Mouse (Mus musculus) forebrain, embryonic 15.5 days (tissue): ENCODE data around the gene Trp53inp2. TPM values are rescaled to one million over a fixed set of nuclear protein-coding genes. Genes with fewer than 3 reads are reported as not detected.

Experiments
- ATAC-seq: fragments of 200-750 bp; cut with Nextera tagmentation; replicated peaks from 2 replicates; pipeline ENCODE4 v1.8.0; 2017; ENCODE audit warnings: mild to moderate bottlenecking, moderate TSS enrichment, moderate library complexity
- H3K27ac ChIP-seq: fragments of 300-500 bp; sonication (generic); replicated peaks from 2 replicates; pipeline ENCODE4 v1.5.1; 2015; ENCODE audit warnings: mild to moderate bottlenecking, inconsistent platforms
- H3K27me3 ChIP-seq: fragments of 300-500 bp; sonication (generic); 2 replicates; pipeline ENCODE4 v1.6.1; 2015; ENCODE audit warnings: inconsistent platforms
- H3K36me3 ChIP-seq: fragments of 300-500 bp; sonication (generic); 2 replicates; pipeline ENCODE4 v1.6.1; 2015; ENCODE audit warnings: mild to moderate bottlenecking, inconsistent platforms
- H3K4me1 ChIP-seq: fragments of 300-500 bp; sonication (generic); 2 replicates; pipeline ENCODE4 v1.6.1; 2015; ENCODE audit warnings: inconsistent platforms
- H3K4me2 ChIP-seq: fragments of 300-500 bp; sonication (generic); replicated peaks from 2 replicates; pipeline ENCODE4 v1.6.1; 2015; ENCODE audit warnings: mild to moderate bottlenecking, inconsistent platforms
- H3K4me3 ChIP-seq: fragments of 300-500 bp; sonication (generic); 2 replicates; pipeline ENCODE4 v1.5.1; 2015; ENCODE audit warnings: mild to moderate bottlenecking, inconsistent platforms
- H3K9ac ChIP-seq: fragments of 300-500 bp; sonication (generic); replicated peaks from 2 replicates; pipeline ENCODE4 v1.6.1; 2015; ENCODE audit warnings: mild to moderate bottlenecking, inconsistent platforms
- H3K9me3 ChIP-seq: fragments of 300-500 bp; sonication (generic); 2 replicates; pipeline ENCODE4 v1.6.1; 2016; ENCODE audit warnings: inconsistent platforms
- WGBS: fragments of 180-500 bp; shearing (Covaris S2); methylation state at CpG from one replicate; pipeline ENCODE4 v1.1.7; 2015; ENCODE audit warnings: mixed read lengths; 5-methylcytosine and 5-hydroxymethylcytosine counted together
- polyA plus RNA-seq: library from polyadenylated mRNA; unstranded; fragments of >200 nt; fragmentation: Nextera tagmentation; extraction: Ambion mirVana; gene quantifications from 2 replicates; pipeline ENCODE4 v1.2.1, GENCODE M21; 2015

The Trp53inp2 gene
- polyA plus RNA-seq, 1 experiment from 2014 or later, result 73.2 TPM

- H3K27ac ChIP-seq, result peak overlapping the region; percentile 34; the same call in 1 of the 2 replicates
- no peaks in the 10 kb centered on the region for H3K36me3 ChIP-seq
- ATAC-seq, result no peak
- H3K4me2 ChIP-seq, result no peak overlapping the region
- no peak overlapping the region for H3K9ac ChIP-seq
- H3K27me3 ChIP-seq, result no peaks in the 10 kb centered on the region
- no peaks in the 10 kb centered on the region for H3K9me3 ChIP-seq
- 62% methylated on average over 7 of the region's 7 CpGs for WGBS
- no peaks in the 10 kb centered on the region for H3K4me1 ChIP-seq
- H3K4me3 ChIP-seq, result no peak overlapping the region
Measured at GRCm38 (mm10) chr2:155369333-155369883, 11.5 kb upstream of the Trp53inp2 start.

DNA sequence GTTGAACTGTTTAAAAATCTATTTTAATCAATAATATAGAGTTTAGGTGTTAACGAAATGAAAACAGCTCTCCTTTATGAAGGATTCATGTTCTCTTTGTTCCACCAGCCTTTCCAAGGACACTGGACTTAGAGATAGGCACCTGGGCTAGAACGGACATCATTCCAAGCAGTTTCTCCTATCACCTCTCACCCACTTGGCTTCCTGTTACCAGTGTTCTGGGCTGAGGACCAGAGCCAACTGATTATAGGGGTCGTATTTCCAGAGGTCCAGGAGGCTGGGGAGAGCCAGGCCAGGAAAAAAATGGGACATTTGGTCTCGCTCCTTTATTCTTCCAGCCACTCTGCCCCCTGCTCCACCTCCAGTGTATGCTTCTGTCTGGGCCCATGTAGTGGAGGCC is 8.4 kb upstream of the Trp53inp2 start:
- Histone ChIP-seq H3K4me1 (no peaks in the 10 kb centered on the region), H3K4me3 (no peak overlapping the region), H3K9me3 (no peaks in the 10 kb centered on the region), H3K9ac (no peak overlapping the region), H3K27ac (no peak overlapping the region), H3K4me2 (no peak overlapping the region), H3K27me3 (no peaks in the 10 kb centered on the region), H3K36me3 (no peaks in the 10 kb centered on the region)
- ATAC-seq, result no peak
- 70% methylated on average over 4 of the region's 4 CpGs for WGBS

DNA sequence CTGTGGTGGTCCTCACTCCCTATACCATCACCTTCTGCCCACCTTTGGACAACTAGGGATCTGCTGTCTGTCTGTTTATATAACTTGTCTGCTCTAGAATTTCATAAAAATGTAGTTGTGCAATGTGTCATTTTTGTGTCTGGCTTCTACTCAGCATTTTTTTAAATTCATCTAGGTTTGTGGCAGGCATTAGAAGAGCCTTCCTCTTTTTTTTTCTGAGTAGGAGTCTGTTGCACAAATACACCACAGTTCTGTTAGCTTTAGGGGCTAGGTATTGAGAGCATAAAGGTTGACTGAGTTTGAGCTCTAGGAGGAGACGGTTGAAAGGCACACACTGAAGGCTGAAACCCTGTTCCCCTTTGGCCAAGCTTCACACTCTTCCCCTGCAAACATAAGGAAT is 7.6 kb upstream of the Trp53inp2 start:
- H3K27ac ChIP-seq, result no peak overlapping the region
- 75% methylated on average over 1 of the region's 1 CpGs for WGBS
- ATAC-seq, result no peak
- no peaks in the 10 kb centered on the region for H3K27me3 ChIP-seq
- no peak overlapping the region for H3K4me3 ChIP-seq
- H3K4me2 ChIP-seq, result no peak overlapping the region
- no peaks in the 10 kb centered on the region for H3K36me3 ChIP-seq
- H3K9me3 ChIP-seq, result no peaks in the 10 kb centered on the region
- H3K9ac ChIP-seq, result no peak overlapping the region
- no peaks in the 10 kb centered on the region for H3K4me1 ChIP-seq

DNA sequence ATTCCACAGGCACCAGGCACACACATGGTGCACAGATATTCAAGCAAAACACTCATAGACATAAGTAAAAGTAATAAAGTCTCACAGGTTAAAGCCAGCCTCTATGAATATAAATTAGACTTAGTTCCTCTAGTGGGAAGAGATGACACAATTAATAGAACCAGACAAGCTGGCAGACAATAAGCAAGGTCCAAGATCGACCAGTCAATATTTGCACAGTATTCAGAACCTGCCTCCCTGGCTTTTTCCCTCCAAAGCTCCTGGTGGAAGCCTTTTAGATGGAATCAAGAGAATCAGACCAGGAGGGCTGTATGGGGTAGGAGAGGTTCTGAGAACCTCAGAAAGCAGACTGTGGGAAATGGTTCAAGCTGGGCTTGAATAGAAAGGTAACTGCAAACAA is 7.0 kb upstream of the Trp53inp2 start:
- WGBS, result 79% methylated on average over 1 of the region's 1 CpGs
- no peak for ATAC-seq
- H3K4me1 ChIP-seq, result no peaks in the 10 kb centered on the region
- H3K36me3 ChIP-seq, result no peaks in the 10 kb centered on the region
- H3K4me2 ChIP-seq, result no peak overlapping the region
- H3K27ac ChIP-seq, result no peak overlapping the region
- no peaks in the 10 kb centered on the region for H3K9me3 ChIP-seq
- no peaks in the 10 kb centered on the region for H3K27me3 ChIP-seq
- H3K9ac ChIP-seq, result no peak overlapping the region
- no peak overlapping the region for H3K4me3 ChIP-seq

DNA sequence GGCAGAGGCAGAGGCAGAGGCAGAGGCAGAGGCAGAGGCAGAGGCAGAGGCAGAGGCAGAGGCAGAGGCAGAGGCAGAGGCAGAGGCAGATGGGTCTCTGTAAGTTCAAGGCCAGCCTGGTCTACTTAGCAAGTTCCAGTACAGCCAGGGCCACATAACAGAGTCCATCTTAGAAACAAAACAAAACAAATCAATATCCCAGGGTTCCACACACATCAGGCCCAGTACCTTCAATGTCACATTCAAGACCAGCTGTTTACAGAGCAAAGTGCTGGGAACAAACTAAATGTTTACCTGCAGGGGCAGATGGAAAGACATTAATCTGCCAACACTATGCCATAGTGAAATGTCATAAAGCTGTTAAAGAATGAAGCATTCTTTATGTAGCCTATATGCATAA is 6.3 kb upstream of the Trp53inp2 start:
- H3K4me2 ChIP-seq, result no peak overlapping the region
- H3K27me3 ChIP-seq, result no peaks in the 10 kb centered on the region
- no peak for ATAC-seq
- H3K4me1 ChIP-seq, result no peaks in the 10 kb centered on the region
- no peaks in the 10 kb centered on the region for H3K9me3 ChIP-seq
- H3K36me3 ChIP-seq, result no peaks in the 10 kb centered on the region
- no peak overlapping the region for H3K4me3 ChIP-seq
- H3K9ac ChIP-seq, result no peak overlapping the region
- H3K27ac ChIP-seq, result no peak overlapping the region

DNA sequence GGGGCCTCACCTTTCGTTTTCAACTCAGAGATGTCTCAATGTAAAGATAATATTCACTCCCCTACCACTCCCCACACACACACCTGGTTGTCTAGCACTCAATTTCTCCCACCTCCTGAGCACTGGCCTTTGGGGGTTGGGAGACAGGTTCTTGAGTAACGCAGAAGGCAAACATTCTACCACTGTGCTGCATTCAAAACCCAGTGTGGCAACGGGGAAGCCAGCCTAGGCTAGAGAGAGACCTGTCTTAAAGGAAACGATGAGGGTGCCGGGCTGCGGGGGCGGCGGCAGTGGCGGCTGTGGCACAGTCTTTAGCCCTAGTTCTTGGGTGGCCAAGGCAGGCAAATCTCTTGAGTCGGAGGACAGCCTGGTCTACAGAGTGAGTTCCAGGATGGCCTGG is 4.7 kb upstream of the Trp53inp2 start:
- no peak overlapping the region for H3K27ac ChIP-seq
- ATAC-seq, result no peak
- WGBS, result 89% methylated on average over 10 of the region's 10 CpGs
- no peaks in the 10 kb centered on the region for H3K27me3 ChIP-seq
- H3K9ac ChIP-seq, result no peak overlapping the region
- H3K4me3 ChIP-seq, result no peak overlapping the region
- H3K9me3 ChIP-seq, result no peaks in the 10 kb centered on the region
- no peak overlapping the region for H3K4me2 ChIP-seq
- peaks cover 11% of the 10 kb centered on the region for H3K4me1 ChIP-seq
- H3K36me3 ChIP-seq, result no peaks in the 10 kb centered on the region

DNA sequence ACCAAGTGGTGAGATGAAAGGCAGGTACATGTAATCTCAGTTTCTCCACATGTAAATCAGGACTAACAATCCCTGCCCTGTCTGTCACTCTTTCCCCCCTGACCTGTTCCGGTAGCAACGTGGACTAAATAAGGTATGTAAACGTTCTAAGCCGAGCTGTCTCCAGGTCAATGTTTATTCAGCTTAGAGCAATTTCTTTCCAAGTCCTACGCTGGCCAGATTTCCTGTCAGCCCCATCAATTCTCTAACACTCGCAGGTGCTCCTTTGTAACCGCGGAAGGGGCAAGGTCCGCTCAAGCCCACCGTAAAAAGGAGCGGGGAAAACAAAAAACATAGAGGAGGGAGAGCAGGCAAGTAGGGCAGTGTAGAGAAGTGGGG is 190 bp downstream of the Trp53inp2 start:
- Histone ChIP-seq H3K9me3 (no peaks in the 10 kb centered on the region), H3K27ac (peak overlapping the region; percentile 100), H3K9ac (peak overlapping the region; percentile 100), H3K4me3 (peak overlapping the region; percentile 93), H3K4me2 (peak overlapping the region; percentile 83), H3K36me3 (peaks cover 6% of the 10 kb centered on the region; the same call in 1 of the 2 replicates), H3K4me1 (peaks cover 44% of the 10 kb centered on the region), H3K27me3 (no peaks in the 10 kb centered on the region)
- 2% methylated on average over 11 of the region's 11 CpGs for WGBS
- no peak for ATAC-seq

DNA sequence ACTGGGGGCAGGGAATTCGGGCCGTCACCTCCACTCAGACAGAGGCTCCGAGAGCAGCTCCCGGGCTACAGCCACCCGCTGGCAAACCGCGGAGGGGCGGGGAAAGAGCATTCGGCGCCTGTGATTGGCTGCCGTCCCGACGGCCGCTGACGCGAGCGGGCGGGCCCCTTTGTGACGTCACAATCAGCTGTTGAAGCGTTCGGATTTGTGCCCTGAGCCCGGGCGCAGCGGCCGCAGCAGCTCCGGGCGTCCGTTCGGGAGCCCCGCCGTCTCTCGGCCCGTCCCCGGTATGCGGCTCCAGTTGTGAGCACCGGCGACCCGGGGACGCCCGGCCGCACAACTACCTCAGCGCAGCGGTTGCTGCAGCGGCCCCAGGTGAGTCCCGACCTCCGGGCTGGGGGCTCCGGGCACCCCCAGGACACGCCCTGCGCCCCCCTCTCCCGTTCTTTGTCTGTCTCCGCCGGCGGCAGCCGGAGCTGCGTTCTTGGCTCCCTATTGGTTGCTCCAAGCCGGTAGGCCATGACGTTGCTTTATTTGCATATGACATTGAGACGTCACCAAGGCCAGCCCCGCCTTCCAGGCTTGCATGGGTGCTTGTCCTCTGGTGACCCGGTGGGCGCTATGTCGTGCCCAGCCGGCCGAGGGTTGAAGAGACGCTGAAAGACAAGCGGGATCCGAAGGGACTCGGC is 928 bp downstream of the Trp53inp2 start:
- WGBS, result under 1% methylated on average over 68 of the region's 68 CpGs
- peak; percentile 93 for ATAC-seq
- peaks cover 52% of the 10 kb centered on the region for H3K4me1 ChIP-seq

GRCm38 (mm10) chr2:155382332-155382700 is 1.5 kb downstream of the Trp53inp2 start:
- peak overlapping the region; percentile 100 for H3K9ac ChIP-seq
- peak overlapping the region; percentile 100 for H3K27ac ChIP-seq
- H3K27me3 ChIP-seq, result no peaks in the 10 kb centered on the region
- WGBS, result 13% methylated on average over 6 of the region's 6 CpGs
- peak overlapping the region; percentile 83 for H3K4me2 ChIP-seq
- peaks cover 56% of the 10 kb centered on the region for H3K4me1 ChIP-seq
- peak; percentile 31 for ATAC-seq
- H3K4me3 ChIP-seq, result peak overlapping the region; percentile 93
- H3K9me3 ChIP-seq, result no peaks in the 10 kb centered on the region
- H3K36me3 ChIP-seq, result peaks cover 15% of the 10 kb centered on the region

More for the DNA sequence above, 928 bp downstream of the Trp53inp2 start:
- H3K27ac ChIP-seq, result peak overlapping the region; percentile 100
- peak overlapping the region; percentile 100 for H3K9ac ChIP-seq
- H3K4me2 ChIP-seq, result peak overlapping the region; percentile 83
- peaks cover 11% of the 10 kb centered on the region; the same call in 1 of the 2 replicates for H3K36me3 ChIP-seq
- no peaks in the 10 kb centered on the region for H3K9me3 ChIP-seq
- H3K4me3 ChIP-seq, result peak overlapping the region; percentile 93
- no peaks in the 10 kb centered on the region for H3K27me3 ChIP-seq

DNA sequence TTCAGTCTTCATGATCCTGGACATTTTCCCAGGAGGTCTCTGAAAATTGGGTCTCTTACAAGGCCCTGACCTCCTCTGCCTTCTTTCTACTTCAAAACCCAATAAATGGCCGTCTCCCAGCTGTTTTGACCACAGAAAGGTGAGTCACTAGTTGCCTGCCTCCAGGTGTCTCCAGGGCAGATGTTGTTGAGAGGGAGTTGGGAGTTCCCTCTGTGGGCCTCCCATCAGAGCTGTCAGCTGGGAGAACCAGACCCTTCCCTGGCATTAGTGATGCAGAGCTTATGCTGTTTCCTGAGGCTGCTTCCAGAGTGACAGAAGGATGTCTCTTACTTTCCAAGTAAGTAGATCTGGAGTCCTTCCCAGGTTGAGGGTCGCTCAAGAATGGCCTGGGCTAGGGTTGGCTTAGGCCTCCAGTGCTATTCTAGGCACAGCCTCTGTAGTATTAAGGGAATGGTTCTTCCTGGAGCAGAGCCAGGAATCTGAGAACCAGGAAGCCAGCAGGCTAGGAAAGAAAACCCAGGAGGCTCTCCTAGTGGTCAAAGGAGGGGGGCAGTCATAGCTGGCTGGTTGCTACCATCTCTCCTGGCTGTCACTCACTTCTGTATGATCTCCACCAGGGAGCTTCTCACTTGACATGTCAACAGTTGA is 2.1 kb downstream of the Trp53inp2 start:
- H3K4me1 ChIP-seq, result peaks cover 56% of the 10 kb centered on the region
- peak overlapping the region; percentile 83 for H3K4me2 ChIP-seq
- no peaks in the 10 kb centered on the region for H3K27me3 ChIP-seq
- H3K4me3 ChIP-seq, result peak overlapping the region; percentile 93
- peak overlapping the region; percentile 100; the same call in 1 of the 2 replicates for H3K9ac ChIP-seq
- 77% methylated on average over 2 of the region's 2 CpGs for WGBS
- peak overlapping the region; percentile 100 for H3K27ac ChIP-seq
- ATAC-seq, result no peak
- H3K36me3 ChIP-seq, result peaks cover 21% of the 10 kb centered on the region
- H3K9me3 ChIP-seq, result no peaks in the 10 kb centered on the region

GRCm38 (mm10) chr2:155385090-155385489 is 4.2 kb downstream of the Trp53inp2 start:
- peaks cover 40% of the 10 kb centered on the region for H3K36me3 ChIP-seq
- H3K9me3 ChIP-seq, result no peaks in the 10 kb centered on the region
- no peak for ATAC-seq
- H3K27ac ChIP-seq, result no peak overlapping the region
- H3K9ac ChIP-seq, result no peak overlapping the region
- H3K4me1 ChIP-seq, result peaks cover 55% of the 10 kb centered on the region
- 26% methylated on average over 7 of the region's 7 CpGs for WGBS
- H3K4me2 ChIP-seq, result no peak overlapping the region
- no peak overlapping the region for H3K4me3 ChIP-seq
- H3K27me3 ChIP-seq, result no peaks in the 10 kb centered on the region

DNA sequence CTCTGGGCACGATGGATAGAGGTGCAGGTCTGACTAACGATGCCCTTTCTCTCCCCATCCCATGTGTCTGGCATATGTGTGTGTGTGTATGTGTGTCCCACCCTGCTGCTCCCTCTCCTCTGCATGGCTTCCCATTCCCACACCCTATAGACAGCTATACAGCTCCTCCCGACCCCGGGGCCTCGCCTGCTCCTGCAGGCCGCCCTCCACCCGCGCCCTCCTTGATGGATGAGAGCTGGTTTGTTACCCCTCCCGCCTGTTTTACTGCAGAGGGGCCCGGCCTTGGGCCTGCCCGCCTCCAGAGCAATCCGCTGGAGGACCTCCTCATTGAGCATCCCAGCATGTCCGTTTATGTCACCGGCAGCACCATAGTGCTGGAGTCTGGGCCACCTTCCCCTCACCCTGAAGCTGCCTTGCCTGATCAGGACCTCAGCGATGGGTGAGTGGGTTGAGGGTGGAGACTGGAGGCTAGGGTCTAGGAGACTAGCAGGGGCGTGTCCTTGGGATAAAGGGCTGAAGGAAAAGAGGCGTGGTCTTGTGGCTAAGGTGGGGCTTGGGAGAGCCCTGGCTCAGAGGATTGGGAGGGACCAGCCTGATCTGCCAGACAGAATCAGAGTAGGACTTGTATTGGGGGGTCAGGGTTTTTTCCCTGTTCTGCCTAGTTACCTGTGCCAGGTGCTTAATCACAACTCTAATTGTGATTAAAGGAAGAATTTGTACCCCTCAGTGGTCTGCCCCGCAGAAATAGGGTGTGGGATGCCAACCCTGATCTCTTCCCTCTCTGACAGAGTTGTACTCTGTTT is 5.1 kb downstream of the Trp53inp2 start:
- peaks cover 43% of the 10 kb centered on the region for H3K36me3 ChIP-seq
- H3K9me3 ChIP-seq, result no peaks in the 10 kb centered on the region
- 50% methylated on average over 18 of the region's 18 CpGs for WGBS
- ATAC-seq, result no peak
- peak overlapping the region; percentile 23; the same call in 1 of the 2 replicates for H3K9ac ChIP-seq
- H3K4me3 ChIP-seq, result 0 out of 2 replicates have a peak overlapping the region, but pooled peaks have one; percentile 3
- no peak overlapping the region for H3K27ac ChIP-seq
- H3K4me1 ChIP-seq, result peaks cover 46% of the 10 kb centered on the region
- no peaks in the 10 kb centered on the region for H3K27me3 ChIP-seq
- peak overlapping the region; percentile 24 for H3K4me2 ChIP-seq
